Mouse (Mus musculus): ENCODE measurements around the gene Aff3. TPM values are rescaled to one million over a fixed set of nuclear protein-coding genes. Genes with fewer than 3 reads are reported as not detected.

Aff3 gene
- polyA plus RNA-seq, 1 experiment: not detected

GRCm38 (mm10) chr1:38398566-38398965, 266.2 kb downstream of the Aff3 start:
- 77% methylated on average over 5 of the region's 5 CpGs for WGBS

DNA sequence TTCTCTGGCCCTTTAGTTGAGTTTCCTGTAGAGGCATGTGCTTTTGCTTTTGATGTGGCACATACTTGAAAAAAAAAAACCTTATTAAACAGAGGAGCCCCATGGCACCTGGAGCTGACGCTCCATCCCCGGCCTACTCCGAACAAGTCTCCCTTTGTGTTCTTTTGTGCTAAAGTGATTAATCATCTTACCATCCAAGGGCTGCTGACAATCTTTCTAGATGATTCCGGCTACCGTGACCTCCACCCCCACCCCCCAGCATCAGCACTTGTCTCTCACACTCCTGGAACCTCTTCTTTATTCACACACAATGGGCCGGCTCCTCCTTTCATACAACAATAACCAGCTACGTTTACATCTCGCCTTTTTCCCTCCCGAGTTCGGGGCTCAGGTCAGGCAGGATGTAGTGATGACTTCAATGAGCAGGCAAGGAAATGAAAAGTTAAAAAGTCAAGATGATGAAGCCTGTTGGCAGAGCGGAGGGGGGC, 269.5 kb downstream of the Aff3 start:
- no peak for TF ChIP-seq POLR2A (IDR thresholded peaks at IDR 0.05; ENCODE audit: insufficient read depth, low read depth, low read length)
- no peak for TF ChIP-seq CTCF (IDR thresholded peaks at IDR 0.05; ENCODE audit: insufficient read depth, low read depth, low read length)
- Histone ChIP-seq H3K27ac (ENCODE audit: insufficient read depth, low read depth, low read length) (no peak overlapping the region), H3K4me1 (ENCODE audit: control insufficient read depth, insufficient read depth, low read length) (peaks cover 18% of the 10 kb centered on the region), H3K4me3 (ENCODE audit: insufficient read depth, low read depth, low read length) (no peak overlapping the region)
- WGBS: 86% methylated on average over 11 of the region's 11 CpGs

More at GRCm38 (mm10) chr1:38398566-38398965, 266.2 kb downstream of the Aff3 start:
- TF ChIP-seq POLR2A (IDR thresholded peaks at IDR 0.05; ENCODE audit: insufficient read depth, low read depth, low read length) (no peak), CTCF (IDR thresholded peaks at IDR 0.05; ENCODE audit: insufficient read depth, low read depth, low read length) (no peak)
- no peak overlapping the region for H3K27ac ChIP-seq (ENCODE audit: insufficient read depth, low read depth, low read length)
- H3K4me3 ChIP-seq (ENCODE audit: insufficient read depth, low read depth, low read length): no peak overlapping the region
- H3K4me1 ChIP-seq (ENCODE audit: control insufficient read depth, insufficient read depth, low read length): peaks cover 8% of the 10 kb centered on the region; the same call in 1 of the 2 replicates

DNA sequence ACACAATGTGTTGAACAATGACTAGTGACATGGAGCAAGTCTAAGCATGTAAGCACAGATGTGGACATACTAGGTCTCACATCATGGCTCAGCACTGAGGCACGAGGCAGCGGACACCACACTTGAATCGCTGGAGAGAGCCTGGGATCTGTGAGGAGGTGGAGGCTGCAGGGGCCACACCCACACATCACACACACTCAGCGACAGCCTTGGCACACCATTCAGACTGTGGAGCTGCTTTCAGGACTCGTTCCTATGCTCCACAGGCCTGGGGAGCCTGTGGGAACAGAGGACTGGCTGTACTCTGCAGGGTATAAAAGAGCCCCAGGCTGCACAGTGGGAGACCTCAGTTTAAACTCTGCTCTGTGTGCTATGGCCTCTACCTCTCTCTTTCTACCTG, 270.3 kb downstream of the Aff3 start:
- H3K27ac ChIP-seq (ENCODE audit: insufficient read depth, low read depth, low read length): no peak overlapping the region
- H3K4me1 ChIP-seq (ENCODE audit: control insufficient read depth, insufficient read depth, low read length): peaks cover 20% of the 10 kb centered on the region
- TF ChIP-seq POLR2A (IDR thresholded peaks at IDR 0.05; ENCODE audit: insufficient read depth, low read depth, low read length): no peak
- no peak for TF ChIP-seq CTCF (IDR thresholded peaks at IDR 0.05; ENCODE audit: insufficient read depth, low read depth, low read length)
- 44% methylated on average over 5 of the region's 5 CpGs for WGBS
- H3K4me3 ChIP-seq (ENCODE audit: insufficient read depth, low read depth, low read length): no peak overlapping the region

- WGBS: 29% methylated on average over 6 of the region's 6 CpGs
- H3K4me3 ChIP-seq (ENCODE audit: insufficient read depth, low read depth, low read length): no peak overlapping the region
- H3K27ac ChIP-seq (ENCODE audit: insufficient read depth, low read depth, low read length): no peak overlapping the region
- no peak for TF ChIP-seq CTCF (IDR thresholded peaks at IDR 0.05; ENCODE audit: insufficient read depth, low read depth, low read length)
- TF ChIP-seq POLR2A (IDR thresholded peaks at IDR 0.05; ENCODE audit: insufficient read depth, low read depth, low read length): no peak
- peaks cover 21% of the 10 kb centered on the region for H3K4me1 ChIP-seq (ENCODE audit: control insufficient read depth, insufficient read depth, low read length)
These were observed 271.2 kb downstream of the Aff3 start for GRCm38 (mm10) chr1:38393516-38393915.

GRCm38 (mm10) chr1:38392928-38393327, 271.8 kb downstream of the Aff3 start:
- Histone ChIP-seq H3K4me1 (ENCODE audit: control insufficient read depth, insufficient read depth, low read length) (peaks cover 19% of the 10 kb centered on the region), H3K4me3 (ENCODE audit: insufficient read depth, low read depth, low read length) (no peak overlapping the region), H3K27ac (ENCODE audit: insufficient read depth, low read depth, low read length) (no peak overlapping the region)
- 47% methylated on average over 2 of the region's 2 CpGs for WGBS
- TF ChIP-seq POLR2A (IDR thresholded peaks at IDR 0.05; ENCODE audit: insufficient read depth, low read depth, low read length): no peak
- TF ChIP-seq CTCF (IDR thresholded peaks at IDR 0.05; ENCODE audit: insufficient read depth, low read depth, low read length): no peak

- Histone ChIP-seq H3K27ac (ENCODE audit: insufficient read depth, low read depth, low read length) (peak overlapping the region; percentile 38), H3K4me3 (ENCODE audit: insufficient read depth, low read depth, low read length) (no peak overlapping the region), H3K4me1 (ENCODE audit: control insufficient read depth, insufficient read depth, low read length) (peaks cover 19% of the 10 kb centered on the region)
- TF ChIP-seq POLR2A (IDR thresholded peaks at IDR 0.05; ENCODE audit: insufficient read depth, low read depth, low read length) (no peak), CTCF (IDR thresholded peaks at IDR 0.05; ENCODE audit: insufficient read depth, low read depth, low read length) (no peak)
- WGBS: 51% methylated on average over 7 of the region's 7 CpGs
These were observed 273.9 kb downstream of the Aff3 start for GRCm38 (mm10) chr1:38390886-38391249.

GRCm38 (mm10) chr1:38390235-38390885, 274.4 kb downstream of the Aff3 start:
- H3K4me3 ChIP-seq (ENCODE audit: insufficient read depth, low read depth, low read length): no peak overlapping the region
- peaks cover 21% of the 10 kb centered on the region for H3K4me1 ChIP-seq (ENCODE audit: control insufficient read depth, insufficient read depth, low read length)
- WGBS: 45% methylated on average over 17 of the region's 17 CpGs
- TF ChIP-seq POLR2A (IDR thresholded peaks at IDR 0.05; ENCODE audit: insufficient read depth, low read depth, low read length): no peak
- no peak for TF ChIP-seq CTCF (IDR thresholded peaks at IDR 0.05; ENCODE audit: insufficient read depth, low read depth, low read length)
- H3K27ac ChIP-seq (ENCODE audit: insufficient read depth, low read depth, low read length): peak overlapping the region; percentile 38

DNA sequence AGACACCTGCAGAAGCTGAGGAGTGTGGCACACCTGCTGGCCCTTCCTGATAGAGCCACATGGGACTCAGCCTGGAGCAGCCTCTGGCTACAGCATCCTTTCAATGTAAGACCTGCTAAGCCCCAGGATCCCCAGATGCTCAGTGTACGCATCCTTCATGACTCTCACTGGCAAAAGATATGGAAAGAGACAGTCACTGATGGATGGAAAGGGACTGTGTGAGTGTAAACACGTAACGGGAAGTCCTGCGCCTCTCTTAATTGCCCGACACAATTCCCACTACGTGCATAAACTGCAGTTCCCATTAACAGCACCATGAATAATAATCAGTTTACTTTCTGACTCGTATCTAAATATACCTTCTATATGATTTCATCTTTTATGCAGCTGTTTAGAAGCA, 275.2 kb downstream of the Aff3 start:
- Histone ChIP-seq H3K4me3 (ENCODE audit: insufficient read depth, low read depth, low read length) (no peak overlapping the region), H3K27ac (ENCODE audit: insufficient read depth, low read depth, low read length) (no peak overlapping the region), H3K4me1 (ENCODE audit: control insufficient read depth, insufficient read depth, low read length) (peaks cover 21% of the 10 kb centered on the region)
- 54% methylated on average over 7 of the region's 7 CpGs for WGBS
- TF ChIP-seq POLR2A (IDR thresholded peaks at IDR 0.05; ENCODE audit: insufficient read depth, low read depth, low read length) (no peak), CTCF (IDR thresholded peaks at IDR 0.05; ENCODE audit: insufficient read depth, low read depth, low read length) (no peak)

GRCm38 (mm10) chr1:38388466-38388865, 276.3 kb downstream of the Aff3 start:
- H3K4me3 ChIP-seq (ENCODE audit: insufficient read depth, low read depth, low read length): no peak overlapping the region
- TF ChIP-seq CTCF (IDR thresholded peaks at IDR 0.05; ENCODE audit: insufficient read depth, low read depth, low read length): no peak
- TF ChIP-seq POLR2A (IDR thresholded peaks at IDR 0.05; ENCODE audit: insufficient read depth, low read depth, low read length): no peak
- H3K27ac ChIP-seq (ENCODE audit: insufficient read depth, low read depth, low read length): no peak overlapping the region
- WGBS: 75% methylated on average over 3 of the region's 3 CpGs
- H3K4me1 ChIP-seq (ENCODE audit: control insufficient read depth, insufficient read depth, low read length): peaks cover 23% of the 10 kb centered on the region
